Mouse (Mus musculus) liver, embryonic 11.5 days (tissue): ENCODE results near the gene Qrich1. TPM values are rescaled to one million over a fixed set of nuclear protein-coding genes. Genes with fewer than 3 reads are reported as not detected.

Source experiments
- ATAC-seq: fragments of 200-750 bp; cut with Nextera tagmentation; replicated peaks from 2 replicates; pipeline ENCODE4 v1.8.0; 2017; ENCODE audit warnings: moderate number of reproducible peaks, mild to moderate bottlenecking, moderate TSS enrichment, moderate library complexity; ENCODE audit not compliant: low FRiP score
- DNase-seq: peaks from one replicate; pipeline ENCODE4 v3.0.0-alpha.2; 2017; ENCODE audit warnings: low spot score
- H3K27ac ChIP-seq: fragments of 300-500 bp; sonication (generic); 2 replicates; pipeline ENCODE4 v1.5.1; 2014; ENCODE audit warnings: mild to moderate bottlenecking, low read depth, low read length, control low read depth
- H3K27me3 ChIP-seq: fragments of 300-500 bp; sonication (generic); replicated peaks from 2 replicates; pipeline ENCODE4 v1.6.1; 2014; ENCODE audit warnings: low read length, mixed read lengths; ENCODE audit not compliant: control insufficient read depth, insufficient read depth
- H3K36me3 ChIP-seq: fragments of 300-500 bp; sonication (generic); 2 replicates; pipeline ENCODE4 v1.6.1; 2014; ENCODE audit warnings: mild to moderate bottlenecking, low read length, moderate library complexity, mixed read lengths; ENCODE audit not compliant: control insufficient read depth, insufficient read depth
- H3K4me1 ChIP-seq: fragments of 300-500 bp; sonication (generic); replicated peaks from 2 replicates; pipeline ENCODE4 v1.6.1; 2014; ENCODE audit warnings: low read length, mixed read lengths; ENCODE audit not compliant: control insufficient read depth, insufficient read depth
- H3K4me2 ChIP-seq: fragments of 300-500 bp; sonication (generic); 2 replicates; pipeline ENCODE4 v1.6.1; 2014; ENCODE audit warnings: mild to moderate bottlenecking, control low read depth, moderate library complexity
- H3K4me3 ChIP-seq: fragments of 300-500 bp; sonication (generic); 2 replicates; pipeline ENCODE4 v1.5.1; 2014; ENCODE audit warnings: low read depth, low read length, control low read depth
- H3K9ac ChIP-seq: fragments of 300-500 bp; sonication (generic); 2 replicates; pipeline ENCODE4 v1.6.1; 2014; ENCODE audit warnings: low read depth, low read length, control low read depth
- H3K9me3 ChIP-seq: fragments of 300-500 bp; sonication (generic); 2 replicates; pipeline ENCODE4 v1.6.1; 2016; ENCODE audit warnings: low read length, inconsistent platforms, mixed read lengths; ENCODE audit not compliant: control insufficient read depth
- WGBS: fragments of 180-500 bp; shearing (Covaris S2); extraction: QIAGEN DNeasy Blood & Tissue Kit; methylation state at CpG from one replicate; pipeline ENCODE4 v1.1.7; 2014; 5-methylcytosine and 5-hydroxymethylcytosine counted together
- polyA plus RNA-seq: library from polyadenylated mRNA; unstranded; fragments of >200 nt; fragmentation: Nextera tagmentation; extraction: Ambion mirVana; gene quantifications from 2 replicates; pipeline ENCODE4 v1.2.1, GENCODE M21; 2014

The Qrich1 gene
- polyA plus RNA-seq, 1 experiment from 2014 or later = 106 TPM

GRCm38 (mm10) chr9:108490559-108491285, 25.9 kb upstream of the Qrich1 start, which contains the start of gene Usp19:
Gene Usp19 (plus strand): TSS chr9:108490602.
- Histone ChIP-seq H3K27me3 (no peaks in the 10 kb centered on the region), H3K27ac (peak within 1 kb of the TSS; percentile 97), H3K4me3 (peak within 1 kb of the TSS; percentile 95), H3K4me2 (peak within 1 kb of the TSS; percentile 97), H3K4me1 (peaks cover 17% of the 10 kb centered on the region), H3K9me3 (no peaks in the 10 kb centered on the region), H3K36me3 (peaks cover 42% of the 10 kb centered on the region), H3K9ac (peak within 1 kb of the TSS; percentile 92)
- under 1% methylated on average over 69 of the region's 69 CpGs for WGBS
- DNase-seq = peak; percentile 94
- peak; percentile 92 for ATAC-seq

DNA sequence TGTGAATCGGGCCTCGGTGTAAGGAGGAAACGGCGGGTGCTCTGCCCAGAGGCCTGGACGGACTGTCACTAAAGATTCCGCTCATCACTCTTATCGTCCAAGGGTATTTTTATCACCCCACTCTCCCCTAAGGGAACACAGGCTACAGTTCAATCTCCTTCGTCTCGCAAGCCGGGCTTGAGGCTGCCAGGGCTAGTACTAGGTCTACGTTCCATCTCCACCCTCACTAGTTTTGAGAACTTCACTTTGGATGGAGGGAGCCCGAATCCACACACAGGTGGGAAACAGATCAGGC, 25.4 kb upstream of the Qrich1 start:
- WGBS = 6% methylated on average over 12 of the region's 12 CpGs
- Histone ChIP-seq H3K27me3 (no peaks in the 10 kb centered on the region), H3K27ac (peak overlapping the region; percentile 97), H3K4me2 (peak overlapping the region; percentile 97), H3K9me3 (no peaks in the 10 kb centered on the region), H3K36me3 (peaks cover 45% of the 10 kb centered on the region), H3K9ac (peak overlapping the region; percentile 92), H3K4me1 (peaks cover 17% of the 10 kb centered on the region), H3K4me3 (peak overlapping the region; percentile 95)
- peak; percentile 10; the same call in 1 of the 2 replicates for ATAC-seq
- no peak for DNase-seq

GRCm38 (mm10) chr9:108492043-108492750, 24.4 kb upstream of the Qrich1 start:
- Histone ChIP-seq H3K4me3 (peak overlapping the region; percentile 95), H3K4me1 (peaks cover 17% of the 10 kb centered on the region), H3K27me3 (no peaks in the 10 kb centered on the region), H3K9me3 (no peaks in the 10 kb centered on the region), H3K36me3 (peaks cover 52% of the 10 kb centered on the region), H3K4me2 (peak overlapping the region; percentile 97), H3K9ac (peak overlapping the region; percentile 92), H3K27ac (peak overlapping the region; percentile 97)
- no peak for DNase-seq
- 83% methylated on average over 16 of the region's 16 CpGs for WGBS
- ATAC-seq = no peak

- DNase-seq (no peak), ATAC-seq (no peak)
- Histone ChIP-seq H3K4me1 (peaks cover 17% of the 10 kb centered on the region), H3K27me3 (no peaks in the 10 kb centered on the region), H3K9ac (no peak overlapping the region), H3K4me2 (no peak overlapping the region), H3K9me3 (no peaks in the 10 kb centered on the region), H3K27ac (no peak overlapping the region), H3K36me3 (peaks cover 56% of the 10 kb centered on the region), H3K4me3 (no peak overlapping the region)
- 94% methylated on average over 8 of the region's 8 CpGs for WGBS
Measured at GRCm38 (mm10) chr9:108493246-108493645, 23.4 kb upstream of the Qrich1 start.

DNA sequence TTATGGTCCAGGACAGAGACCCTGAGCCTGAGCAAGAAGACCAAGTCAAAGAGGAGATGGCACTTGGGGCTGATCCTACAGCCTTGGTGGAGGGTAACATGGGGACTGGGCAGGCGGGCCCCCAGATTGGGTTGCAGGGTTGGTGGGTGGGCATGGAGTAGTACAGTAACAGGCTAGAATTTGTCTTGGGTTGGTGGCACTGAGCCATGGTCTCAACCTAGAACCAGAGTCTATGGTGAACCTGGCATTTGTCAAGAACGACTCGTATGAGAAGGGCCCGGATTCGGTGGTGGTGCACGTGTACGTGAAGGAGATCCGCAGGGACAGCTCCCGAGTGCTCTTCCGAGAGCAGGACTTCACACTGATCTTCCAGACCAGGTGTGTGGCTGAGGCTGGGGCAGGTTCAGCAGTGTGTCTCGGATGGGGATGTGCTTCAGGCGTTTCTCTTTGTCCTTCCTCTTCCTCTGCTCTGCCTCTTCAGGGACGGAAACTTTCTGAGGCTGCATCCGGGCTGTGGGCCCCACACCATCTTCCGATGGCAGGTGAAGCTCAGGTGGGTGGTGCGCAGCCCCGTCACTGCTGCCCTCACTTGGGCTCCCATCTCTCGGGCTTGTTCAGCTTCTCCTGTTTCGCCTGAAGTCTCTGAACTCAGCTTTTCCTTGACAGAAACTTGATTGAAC, 22.3 kb upstream of the Qrich1 start:
- no peak overlapping the region for H3K27ac ChIP-seq
- H3K4me3 ChIP-seq = no peak overlapping the region
- WGBS = 95% methylated on average over 19 of the region's 19 CpGs
- peaks cover 17% of the 10 kb centered on the region for H3K4me1 ChIP-seq
- DNase-seq (no peak), ATAC-seq (no peak)
- H3K9me3 ChIP-seq = no peaks in the 10 kb centered on the region
- no peaks in the 10 kb centered on the region for H3K27me3 ChIP-seq
- no peak overlapping the region for H3K9ac ChIP-seq
- H3K4me2 ChIP-seq = no peak overlapping the region
- H3K36me3 ChIP-seq = peaks cover 66% of the 10 kb centered on the region

DNA sequence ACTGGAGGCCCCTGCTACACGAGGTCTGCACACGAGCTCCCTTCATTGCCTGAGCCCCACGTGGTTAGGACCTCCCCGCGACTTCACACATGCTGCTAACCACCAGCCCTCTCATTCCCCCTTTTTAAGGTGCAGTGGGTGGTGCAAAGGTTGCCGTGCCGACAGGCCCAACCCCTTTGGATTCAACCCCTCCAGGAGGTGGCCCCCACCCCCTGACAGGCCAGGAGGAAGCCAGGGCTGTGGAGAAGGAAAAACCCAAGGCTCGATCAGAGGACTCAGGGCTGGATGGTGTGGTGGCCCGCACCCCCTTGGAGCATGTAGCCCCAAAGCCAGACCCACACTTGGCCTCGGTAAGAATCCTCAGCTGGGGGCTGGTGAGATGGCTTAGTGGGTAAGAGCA, 21.7 kb upstream of the Qrich1 start:
- no peaks in the 10 kb centered on the region for H3K27me3 ChIP-seq
- no peaks in the 10 kb centered on the region for H3K9me3 ChIP-seq
- no peak overlapping the region for H3K9ac ChIP-seq
- peaks cover 14% of the 10 kb centered on the region for H3K4me1 ChIP-seq
- H3K27ac ChIP-seq = no peak overlapping the region
- ATAC-seq (no peak), DNase-seq (no peak)
- no peak overlapping the region for H3K4me2 ChIP-seq
- WGBS = 87% methylated on average over 10 of the region's 10 CpGs
- peaks cover 72% of the 10 kb centered on the region for H3K36me3 ChIP-seq
- no peak overlapping the region for H3K4me3 ChIP-seq

- 91% methylated on average over 7 of the region's 7 CpGs for WGBS
- DNase-seq (no peak), ATAC-seq (no peak)
- no peak overlapping the region for H3K27ac ChIP-seq
- H3K4me2 ChIP-seq = no peak overlapping the region
- no peak overlapping the region for H3K9ac ChIP-seq
- no peaks in the 10 kb centered on the region for H3K9me3 ChIP-seq
- H3K36me3 ChIP-seq = peaks cover 76% of the 10 kb centered on the region
- H3K4me1 ChIP-seq = no peaks in the 10 kb centered on the region
- H3K4me3 ChIP-seq = no peak overlapping the region
- no peaks in the 10 kb centered on the region for H3K27me3 ChIP-seq
Measured at GRCm38 (mm10) chr9:108499231-108499630, 17.4 kb upstream of the Qrich1 start.

GRCm38 (mm10) chr9:108499943-108500342, 16.7 kb upstream of the Qrich1 start:
- H3K4me2 ChIP-seq = no peak overlapping the region
- H3K9ac ChIP-seq = no peak overlapping the region
- no peaks in the 10 kb centered on the region for H3K27me3 ChIP-seq
- no peak overlapping the region for H3K4me3 ChIP-seq
- WGBS = 94% methylated on average over 15 of the region's 15 CpGs
- DNase-seq (no peak), ATAC-seq (no peak)
- no peaks in the 10 kb centered on the region for H3K9me3 ChIP-seq
- H3K4me1 ChIP-seq = no peaks in the 10 kb centered on the region
- no peak overlapping the region for H3K27ac ChIP-seq
- H3K36me3 ChIP-seq = peaks cover 70% of the 10 kb centered on the region
